Mouse (Mus musculus) heart, postnatal 0 days (tissue): Measurements from ENCODE around the gene Metap2.

Experiments used
- CTCF ChIP-seq: IDR thresholded peaks from 2 replicates; pipeline ENCODE4 v1.5.1; 2016; ENCODE audit warnings: antibody characterized with exemption, control low read depth, low read depth
- EP300 ChIP-seq: IDR thresholded peaks from 2 replicates; pipeline ENCODE4 v1.6.1; 2016; ENCODE audit warnings: antibody characterized with exemption, low read depth

GRCm38 (mm10) chr10:93940279-93940678, 43.4 kb upstream of the Metap2 start:
- no peak for TF ChIP-seq EP300
- no peak for TF ChIP-seq CTCF
